Mouse (Mus musculus) natural killer cell, adult 2 months (primary cell): ENCODE results near the gene Des.

Experiments
- DNase-seq, 2 experiments: peaks; one replicate each; pipeline ENCODE4 v3.0.0; 2022; ENCODE audit warnings: low spot score in 2 of 2

Des gene

GRCm38 (mm10) chr1:75360112-75361031, at the start of gene Des:
Gene Des (plus strand): TSS chr1:75360329.
- DNase-seq: no peak

GRCm38 (mm10) chr1:75311694-75312093, 48.4 kb upstream of the Des start:
- DNase-seq: no peak

GRCm38 (mm10) chr1:75315011-75315410, 45.1 kb upstream of the Des start:
- no peak for DNase-seq

- no peak for DNase-seq
Observed at GRCm38 (mm10) chr1:75315456-75316365, 44.4 kb upstream of the Des start.

- no peak for DNase-seq
Observed at GRCm38 (mm10) chr1:75316861-75317240, 43.3 kb upstream of the Des start.

- peak; percentile 100 for DNase-seq
Observed at GRCm38 (mm10) chr1:75317241-75318201, 42.6 kb upstream of the Des start, which contains the start of gene Dnpep. Gene Dnpep (minus strand): TSS chr1:75317990.

GRCm38 (mm10) chr1:75318301-75318700, 41.8 kb upstream of the Des start:
- DNase-seq: no peak

GRCm38 (mm10) chr1:75318736-75319135, 41.4 kb upstream of the Des start:
- DNase-seq: no peak

- no peak for DNase-seq
Observed at GRCm38 (mm10) chr1:75319166-75319565, 41.0 kb upstream of the Des start.

GRCm38 (mm10) chr1:75327461-75327860, 32.7 kb upstream of the Des start:
- no peak for DNase-seq

GRCm38 (mm10) chr1:75331271-75331670, 28.9 kb upstream of the Des start:
- DNase-seq: no peak

- no peak for DNase-seq
Observed at GRCm38 (mm10) chr1:75336461-75336860, 23.7 kb upstream of the Des start.

- no peak for DNase-seq
Observed at GRCm38 (mm10) chr1:75337097-75337496, 23.0 kb upstream of the Des start.

- DNase-seq: no peak
Observed at GRCm38 (mm10) chr1:75338091-75338694, 21.9 kb upstream of the Des start.

GRCm38 (mm10) chr1:75339337-75339736, 20.8 kb upstream of the Des start:
- no peak for DNase-seq

- DNase-seq: no peak
Observed at GRCm38 (mm10) chr1:75340519-75340918, 19.6 kb upstream of the Des start.

GRCm38 (mm10) chr1:75342874-75343416, 17.2 kb upstream of the Des start:
- DNase-seq: no peak

- DNase-seq: no peak
Observed at GRCm38 (mm10) chr1:75344291-75345035, 15.7 kb upstream of the Des start.

GRCm38 (mm10) chr1:75345036-75345935, 14.8 kb upstream of the Des start:
- no peak for DNase-seq
